Mouse (Mus musculus): ENCODE data around the gene Lcn5. TPM values are rescaled to one million over a fixed set of nuclear protein-coding genes. Genes with fewer than 3 reads are reported as not detected.

Gene Lcn5
- not detected in 2 replicates for polyA plus RNA-seq (2016; fragmentation: Nextera tagmentation; extraction: Ambion mirVana)

DNA sequence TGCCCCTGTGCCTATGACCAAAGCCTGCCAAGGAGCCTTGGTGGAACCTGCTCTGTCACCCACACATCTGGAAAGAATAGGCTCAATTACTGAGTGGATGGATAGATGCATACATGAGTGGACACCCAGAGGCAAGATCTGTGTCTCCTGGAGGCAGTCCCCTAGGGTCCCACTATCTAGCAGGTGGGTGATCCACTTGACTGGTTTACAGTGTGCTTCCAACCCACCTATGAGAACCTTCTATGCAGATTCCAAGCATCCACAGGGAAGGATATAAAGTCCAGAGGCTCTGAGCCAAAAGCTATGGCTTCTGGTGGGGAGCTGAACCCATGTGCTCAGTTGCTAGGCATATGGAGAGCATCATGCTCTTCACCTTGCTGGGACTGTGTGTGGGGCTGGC, at the start of gene Lcn5:
Gene Lcn5 (plus strand): TSS at position 301 of the 400 bp plus-strand sequence.
- no peaks in the 10 kb centered on the region for H3K27me3 ChIP-seq (ENCODE audit: poor library complexity, severe bottlenecking)
- H3K4me1 ChIP-seq = no peaks in the 10 kb centered on the region
- H3K9me3 ChIP-seq = no peaks in the 10 kb centered on the region
- H3K4me3 ChIP-seq = no peak within 1 kb of the TSS
- no peak for DNase-seq (ENCODE audit: extremely low spot score, low spot score)
- H3K36me3 ChIP-seq (replicated peaks) = no peaks in the 10 kb centered on the region
- no peak within 1 kb of the TSS for H3K27ac ChIP-seq

DNA sequence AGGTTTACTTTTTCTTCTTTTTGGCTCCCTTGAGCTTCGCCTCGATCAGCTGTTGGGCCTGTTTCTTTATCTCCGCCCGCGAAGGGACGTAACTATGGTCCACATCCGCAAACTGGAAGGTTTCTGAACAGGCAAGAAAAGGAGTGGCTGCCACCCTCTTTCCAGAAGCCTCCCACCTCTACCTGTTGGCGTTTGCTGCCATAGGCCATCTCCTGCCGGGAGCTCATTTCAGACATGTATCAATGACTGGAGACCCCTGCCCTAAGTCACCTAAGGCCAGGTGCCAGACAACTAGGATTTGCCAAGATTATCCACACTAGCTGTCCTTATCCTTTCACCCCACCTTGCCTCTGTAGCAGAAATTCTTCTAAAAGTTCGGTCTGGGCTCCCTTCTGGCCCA, 49.1 kb upstream of the Lcn5 start:
- Histone ChIP-seq H3K4me3 (peak overlapping the region; percentile 99), H3K27me3 (ENCODE audit: poor library complexity, severe bottlenecking) (peaks cover 46% of the 10 kb centered on the region), H3K9me3 (no peaks in the 10 kb centered on the region), H3K27ac (peak overlapping the region; percentile 98), H3K36me3 (replicated peaks) (peaks cover 18% of the 10 kb centered on the region), H3K4me1 (peaks cover 24% of the 10 kb centered on the region)
- no peak for DNase-seq (ENCODE audit: extremely low spot score, low spot score)
- 69% methylated on average over 10 of the region's 10 CpGs for whole genome bisulfite sequencing

DNA sequence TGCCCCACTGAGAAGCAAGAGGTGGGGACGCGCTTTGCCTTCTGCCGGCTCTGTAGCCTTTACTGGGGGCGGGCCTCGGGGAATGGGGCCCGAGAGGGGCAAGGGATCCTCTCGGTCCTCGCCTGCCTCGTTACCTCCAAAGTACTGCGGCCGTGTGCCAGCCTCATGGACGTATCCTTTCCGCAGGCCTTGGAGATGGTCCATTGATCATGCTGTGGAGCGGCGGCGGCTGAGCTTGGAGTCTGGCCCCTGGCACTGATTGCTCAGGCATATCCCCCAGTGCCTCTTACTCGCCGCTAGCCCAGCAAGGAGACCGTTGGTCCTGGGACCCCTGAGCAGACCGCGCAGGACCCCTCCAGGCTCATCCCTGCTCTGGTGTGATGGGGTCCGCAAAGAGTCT, 41.4 kb upstream of the Lcn5 start:
- Histone ChIP-seq H3K27me3 (ENCODE audit: poor library complexity, severe bottlenecking) (peaks cover 84% of the 10 kb centered on the region), H3K27ac (no peak overlapping the region), H3K4me3 (peak overlapping the region; percentile 19; the same call in 1 of the 2 replicates), H3K36me3 (replicated peaks) (no peaks in the 10 kb centered on the region), H3K4me1 (peaks cover 16% of the 10 kb centered on the region), H3K9me3 (no peaks in the 10 kb centered on the region)
- WGBS = 27% methylated on average over 22 of the region's 22 CpGs
- DNase-seq (ENCODE audit: extremely low spot score, low spot score) = no peak

DNA sequence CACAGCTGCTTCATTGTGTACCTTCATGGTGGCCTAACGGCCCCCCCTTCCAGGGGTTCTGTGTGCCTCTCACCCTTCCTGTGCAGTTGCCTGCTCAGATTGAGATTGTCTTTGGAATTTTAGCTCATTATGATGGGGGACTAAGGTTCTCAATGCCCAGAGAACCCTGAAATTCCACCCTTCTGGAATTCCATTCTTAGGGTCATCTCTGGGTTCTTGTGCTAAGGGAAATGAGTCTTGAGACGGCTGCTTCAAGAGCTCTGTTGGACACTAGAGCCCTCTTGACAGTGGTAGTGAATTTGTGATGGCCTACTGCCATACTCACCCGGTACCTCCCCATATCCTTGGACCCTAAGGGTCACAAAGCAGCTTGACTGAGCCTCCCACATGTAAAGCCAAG, 40.2 kb upstream of the Lcn5 start, which contains the start of gene Ccdc183:
Gene Ccdc183 (minus strand): TSS at position 101 of the 400 bp plus-strand sequence.
- DNase-seq (ENCODE audit: extremely low spot score, low spot score) = no peak
- H3K27me3 ChIP-seq (ENCODE audit: poor library complexity, severe bottlenecking) = peaks cover 72% of the 10 kb centered on the region
- peak within 1 kb of the TSS; percentile 19; the same call in 1 of the 2 replicates for H3K4me3 ChIP-seq

DNA sequence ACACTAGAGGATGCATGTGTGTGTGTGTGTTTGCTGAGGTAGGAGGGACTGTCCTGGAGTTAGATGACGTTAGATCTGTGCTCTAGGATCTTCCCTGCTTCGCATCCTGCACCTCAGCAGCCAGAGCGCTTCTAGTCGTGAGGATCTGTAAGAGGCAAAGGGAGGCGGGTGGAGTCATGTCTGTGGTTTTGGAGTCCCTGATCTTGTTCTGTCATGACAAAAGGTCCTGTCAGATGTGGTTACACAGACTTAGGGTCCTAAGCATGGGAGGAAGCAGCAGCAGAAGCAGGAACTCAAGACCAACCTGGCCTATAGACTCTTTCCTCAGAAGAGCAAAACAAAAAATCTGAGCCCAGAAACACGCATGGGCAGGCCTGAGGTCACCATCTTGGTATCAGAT, 37.4 kb upstream of the Lcn5 start:
- Histone ChIP-seq H3K4me3 (no peak overlapping the region), H3K4me1 (peaks cover 24% of the 10 kb centered on the region), H3K27me3 (ENCODE audit: poor library complexity, severe bottlenecking) (peaks cover 45% of the 10 kb centered on the region), H3K27ac (no peak overlapping the region), H3K36me3 (replicated peaks) (no peaks in the 10 kb centered on the region), H3K9me3 (no peaks in the 10 kb centered on the region)
- no peak for DNase-seq (ENCODE audit: extremely low spot score, low spot score)
- WGBS = 84% methylated on average over 6 of the region's 6 CpGs

More for the DNA sequence above, 40.2 kb upstream of the Lcn5 start, which contains the start of gene Ccdc183:
- no peaks in the 10 kb centered on the region for H3K9me3 ChIP-seq
- no peak within 1 kb of the TSS for H3K27ac ChIP-seq
- H3K36me3 ChIP-seq (replicated peaks) = no peaks in the 10 kb centered on the region
- 89% methylated on average over 3 of the region's 3 CpGs for WGBS
- H3K4me1 ChIP-seq = peaks cover 24% of the 10 kb centered on the region

DNA sequence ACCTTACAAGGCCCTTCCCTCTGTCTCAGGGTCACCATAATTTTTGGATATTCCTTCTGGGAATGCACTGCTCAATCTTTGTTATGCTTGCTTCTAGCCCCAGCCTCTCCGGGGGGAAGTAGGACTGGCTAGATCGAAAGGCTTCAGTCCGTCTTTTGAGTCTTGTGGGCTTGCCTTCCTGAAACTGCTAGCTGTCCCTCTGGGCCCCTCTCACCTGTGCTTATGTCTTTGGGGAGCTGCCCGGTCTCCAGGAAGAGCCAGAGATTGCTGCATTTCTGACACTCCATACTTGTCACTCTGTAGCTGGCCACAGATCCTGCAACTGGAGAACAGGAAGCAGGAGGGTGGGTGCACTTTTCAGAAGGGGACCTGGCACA, 36.9 kb upstream of the Lcn5 start:
- DNase-seq (ENCODE audit: extremely low spot score, low spot score) = no peak
- Histone ChIP-seq H3K9me3 (no peaks in the 10 kb centered on the region), H3K27ac (no peak overlapping the region), H3K27me3 (ENCODE audit: poor library complexity, severe bottlenecking) (peaks cover 41% of the 10 kb centered on the region), H3K36me3 (replicated peaks) (no peaks in the 10 kb centered on the region), H3K4me3 (peak overlapping the region; percentile 62; the same call in 1 of the 2 replicates), H3K4me1 (peaks cover 24% of the 10 kb centered on the region)
- WGBS = 88% methylated on average over 4 of the region's 4 CpGs

DNA sequence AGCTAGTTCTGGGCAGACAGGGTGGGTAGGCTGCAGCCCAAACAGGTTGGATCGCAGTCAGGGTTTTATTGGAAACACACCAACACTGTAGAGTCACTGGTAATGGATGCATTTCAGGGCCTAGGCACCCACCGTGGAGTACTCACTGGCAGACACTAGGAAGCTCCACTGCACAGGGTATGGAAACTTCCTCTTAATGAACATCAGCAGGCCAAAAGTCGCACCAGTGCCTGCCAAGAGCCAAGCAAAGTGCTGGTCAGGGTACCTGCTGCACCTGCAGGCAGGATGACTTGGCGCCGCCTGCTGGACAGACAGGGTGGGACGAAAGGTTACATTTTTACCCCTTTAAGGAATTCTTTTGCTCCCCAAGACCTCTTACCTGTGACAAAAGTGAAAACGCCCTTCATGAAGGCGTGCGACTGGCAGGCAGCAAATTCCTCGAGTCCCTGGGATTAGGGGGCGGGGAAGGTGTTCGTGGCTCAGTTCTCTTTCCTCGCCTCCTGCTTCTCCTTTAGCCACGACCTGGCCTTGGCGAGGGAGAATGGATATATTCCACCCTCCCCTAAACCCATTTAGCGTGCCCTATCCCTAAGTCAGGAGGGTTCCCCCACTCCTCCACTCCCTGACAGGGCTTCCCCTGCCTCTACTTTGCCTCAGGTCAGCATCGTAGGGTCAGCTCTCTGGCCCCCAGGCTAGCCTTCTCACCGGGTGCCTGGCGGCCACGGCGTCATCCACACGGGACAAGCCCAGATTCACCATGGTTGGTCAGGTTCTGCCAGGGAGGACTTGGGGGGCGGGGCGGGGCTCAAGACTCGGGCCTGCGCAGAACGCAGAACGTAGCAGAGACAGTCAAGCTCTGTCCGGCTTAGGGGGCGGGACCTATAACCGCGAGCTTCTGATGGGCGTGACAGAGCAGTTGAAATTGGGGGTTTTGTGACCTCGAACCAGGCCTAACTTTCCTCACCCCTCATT, 36.2 kb upstream of the Lcn5 start, which contains the start of gene Tmem141:
Gene Tmem141 (minus strand): TSS at position 777 of the 972 bp plus-strand sequence.
- H3K4me1 ChIP-seq = peaks cover 18% of the 10 kb centered on the region
- H3K27ac ChIP-seq = peak within 1 kb of the TSS; percentile 84
- no peaks in the 10 kb centered on the region for H3K36me3 ChIP-seq (replicated peaks)
- H3K4me3 ChIP-seq = peak within 1 kb of the TSS; percentile 62
- 6% methylated on average over 34 of the region's 34 CpGs for WGBS
- peak; percentile 80 for DNase-seq (ENCODE audit: extremely low spot score, low spot score)
- peaks cover 34% of the 10 kb centered on the region for H3K27me3 ChIP-seq (ENCODE audit: poor library complexity, severe bottlenecking)
- no peaks in the 10 kb centered on the region for H3K9me3 ChIP-seq

DNA sequence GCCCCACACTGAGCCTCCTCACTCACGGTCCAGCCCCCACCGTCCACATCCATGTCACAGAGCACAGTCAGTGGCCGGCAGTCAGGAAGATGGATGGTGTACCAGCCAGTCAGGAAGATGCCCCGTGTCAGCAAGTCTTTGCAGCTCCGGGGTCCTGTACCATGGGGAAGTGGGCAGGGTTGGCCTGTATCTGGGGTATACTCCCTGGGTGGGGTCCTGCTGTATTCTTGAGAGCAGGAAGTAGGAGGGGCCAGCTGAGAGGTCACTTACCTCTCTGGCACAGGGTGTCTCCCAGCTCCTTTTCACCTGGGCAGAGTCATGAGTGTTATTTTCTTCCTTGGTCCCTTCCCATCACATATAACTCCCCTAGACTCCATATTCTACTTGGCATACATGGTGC, 31.8 kb upstream of the Lcn5 start:
- peaks cover 16% of the 10 kb centered on the region for H3K4me1 ChIP-seq
- H3K27ac ChIP-seq = no peak overlapping the region
- no peak for DNase-seq (ENCODE audit: extremely low spot score, low spot score)
- no peak overlapping the region for H3K4me3 ChIP-seq
- H3K27me3 ChIP-seq (ENCODE audit: poor library complexity, severe bottlenecking) = no peaks in the 10 kb centered on the region
- 80% methylated on average over 5 of the region's 5 CpGs for WGBS
- no peaks in the 10 kb centered on the region for H3K9me3 ChIP-seq
- H3K36me3 ChIP-seq (replicated peaks) = no peaks in the 10 kb centered on the region

DNA sequence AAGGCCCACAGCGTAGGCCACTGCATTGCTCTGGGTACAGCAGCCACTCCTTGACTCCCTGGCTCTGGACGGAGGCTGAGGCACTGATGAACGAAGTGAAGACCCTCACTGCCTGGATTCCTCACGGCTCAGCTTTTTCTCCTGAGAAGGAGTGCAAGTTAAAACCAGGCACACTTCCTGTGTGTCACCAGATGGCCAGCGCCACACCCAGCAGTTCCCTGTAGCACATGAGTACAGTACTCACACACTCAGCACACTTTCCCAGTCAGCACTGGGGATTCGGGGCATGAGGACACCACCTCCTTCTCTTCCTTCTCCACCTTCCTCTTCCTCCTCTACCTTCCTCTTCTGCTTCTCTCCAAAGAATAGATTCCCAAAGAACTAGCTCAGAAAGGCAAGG, 29.9 kb upstream of the Lcn5 start, which contains the start of gene Fcna:
Gene Fcna (minus strand): TSS at position 220 of the 400 bp plus-strand sequence.
- Histone ChIP-seq H3K27ac (no peak within 1 kb of the TSS), H3K4me3 (no peak within 1 kb of the TSS), H3K9me3 (no peaks in the 10 kb centered on the region), H3K36me3 (replicated peaks) (no peaks in the 10 kb centered on the region), H3K27me3 (ENCODE audit: poor library complexity, severe bottlenecking) (no peaks in the 10 kb centered on the region), H3K4me1 (peaks cover 5% of the 10 kb centered on the region)
- no peak for DNase-seq (ENCODE audit: extremely low spot score, low spot score)
- 87% methylated on average over 6 of the region's 6 CpGs for WGBS

DNA sequence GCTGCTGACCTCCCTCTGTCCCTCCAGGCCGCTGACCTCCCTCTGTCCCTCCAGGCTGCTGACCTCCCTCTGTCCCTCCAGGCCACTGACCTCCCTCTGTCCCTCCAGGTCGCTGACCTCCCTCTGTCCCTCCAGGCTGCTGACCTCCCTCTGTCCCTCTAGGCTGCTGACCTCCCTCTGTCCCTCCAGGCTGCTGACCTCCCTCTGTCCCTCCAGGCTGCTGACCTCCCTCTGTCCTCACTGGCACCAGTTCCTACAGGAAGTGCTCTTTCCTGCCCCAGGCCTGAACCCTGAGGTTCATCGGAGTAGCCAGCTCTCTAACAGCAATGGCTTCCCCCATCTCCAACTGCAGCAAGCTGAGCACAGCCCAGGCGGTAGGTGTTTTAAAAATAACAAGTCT, 29.0 kb upstream of the Lcn5 start:
- no peak overlapping the region for H3K27ac ChIP-seq
- H3K9me3 ChIP-seq = no peaks in the 10 kb centered on the region
- H3K27me3 ChIP-seq (ENCODE audit: poor library complexity, severe bottlenecking) = no peaks in the 10 kb centered on the region
- no peak overlapping the region for H3K4me3 ChIP-seq
- 51% methylated on average over 4 of the region's 4 CpGs for WGBS
- no peak for DNase-seq (ENCODE audit: extremely low spot score, low spot score)
- H3K4me1 ChIP-seq = peaks cover 5% of the 10 kb centered on the region
- no peaks in the 10 kb centered on the region for H3K36me3 ChIP-seq (replicated peaks)

DNA sequence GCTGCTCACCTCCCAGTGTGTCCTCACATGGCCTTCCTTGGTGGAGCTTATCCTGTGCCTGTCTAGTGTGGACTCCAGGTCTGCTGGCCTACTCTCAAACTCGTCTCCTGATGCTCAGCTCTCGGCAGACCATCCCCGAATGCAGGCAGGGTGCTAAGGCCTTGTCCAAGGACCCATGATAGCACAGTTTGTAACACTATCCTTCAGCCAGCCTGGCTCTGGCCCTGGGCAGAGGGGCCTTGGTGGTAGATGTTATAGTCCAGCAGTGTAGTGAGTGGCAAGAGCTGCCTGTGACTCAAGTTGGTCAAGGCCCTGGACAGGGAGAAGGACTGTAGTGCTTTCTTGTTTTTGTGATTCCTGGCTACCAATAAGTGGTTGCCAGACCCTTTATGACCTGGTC, 24.1 kb upstream of the Lcn5 start:
- peaks cover 2% of the 10 kb centered on the region for H3K4me1 ChIP-seq
- no peak for DNase-seq (ENCODE audit: extremely low spot score, low spot score)
- H3K27ac ChIP-seq = no peak overlapping the region
- no peaks in the 10 kb centered on the region for H3K27me3 ChIP-seq (ENCODE audit: poor library complexity, severe bottlenecking)
- H3K4me3 ChIP-seq = no peak overlapping the region
- WGBS = 89% methylated on average over 3 of the region's 3 CpGs
- H3K9me3 ChIP-seq = no peaks in the 10 kb centered on the region
- H3K36me3 ChIP-seq (replicated peaks) = no peaks in the 10 kb centered on the region

DNA sequence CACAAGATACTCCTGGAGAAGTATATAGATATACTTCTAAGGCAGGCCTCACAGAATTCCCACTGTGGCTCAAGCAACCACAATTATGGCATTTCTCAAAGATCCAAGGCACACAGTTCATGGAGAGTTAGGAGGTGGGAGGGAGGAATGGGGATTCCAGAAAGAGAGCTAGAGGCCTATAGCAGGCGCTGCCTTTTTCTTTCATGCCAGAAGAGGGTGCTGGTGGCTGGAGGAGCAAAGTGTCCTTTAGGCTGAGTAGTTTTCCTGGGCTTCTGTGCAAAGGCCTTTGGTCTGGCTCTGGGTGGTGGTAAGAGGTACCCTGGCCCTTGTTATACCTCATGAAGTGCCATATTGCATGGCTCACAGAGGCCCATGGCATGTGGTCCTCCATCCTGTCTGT, 23.7 kb upstream of the Lcn5 start:
- 38% methylated on average over 1 of the region's 1 CpGs for WGBS
- Histone ChIP-seq H3K9me3 (no peaks in the 10 kb centered on the region), H3K27ac (no peak overlapping the region), H3K4me3 (no peak overlapping the region), H3K36me3 (replicated peaks) (no peaks in the 10 kb centered on the region), H3K4me1 (no peaks in the 10 kb centered on the region), H3K27me3 (ENCODE audit: poor library complexity, severe bottlenecking) (no peaks in the 10 kb centered on the region)
- no peak for DNase-seq (ENCODE audit: extremely low spot score, low spot score)

DNA sequence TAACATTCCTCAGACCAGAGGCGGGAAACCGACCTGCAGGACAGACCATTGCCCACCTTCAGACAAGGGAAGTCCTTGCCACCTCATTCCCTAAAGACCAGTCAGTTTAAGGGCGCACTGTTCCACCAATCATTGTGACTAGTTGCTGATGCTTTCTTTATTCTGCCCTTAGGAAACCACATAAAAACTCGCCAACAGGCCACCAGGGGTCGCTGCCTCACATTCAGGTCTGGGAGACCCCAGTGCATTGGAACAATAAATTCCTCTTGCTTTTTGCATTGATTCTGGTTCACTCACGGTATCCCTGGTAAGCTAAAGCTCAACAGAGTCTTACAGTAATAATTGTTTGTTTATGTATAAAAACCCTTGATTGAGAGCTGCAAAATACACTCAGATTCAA, 17.9 kb upstream of the Lcn5 start:
- Histone ChIP-seq H3K9me3 (no peaks in the 10 kb centered on the region), H3K27me3 (ENCODE audit: poor library complexity, severe bottlenecking) (no peaks in the 10 kb centered on the region), H3K36me3 (replicated peaks) (no peaks in the 10 kb centered on the region), H3K27ac (no peak overlapping the region), H3K4me1 (no peaks in the 10 kb centered on the region), H3K4me3 (no peak overlapping the region)
- 16% methylated on average over 6 of the region's 6 CpGs for WGBS
- DNase-seq (ENCODE audit: extremely low spot score, low spot score) = peak; percentile 47

Data from forebrain, embryonic 10.5 days (tissue).